Mouse (Mus musculus) forebrain, embryonic 14.5 days (tissue): ENCODE measurements around the gene Ddx23. TPM values are rescaled to one million over a fixed set of nuclear protein-coding genes. Genes with fewer than 3 reads are reported as not detected.

ENCODE experiments used
- ATAC-seq: fragments of 200-750 bp; cut with Nextera tagmentation; 2 replicates; pipeline ENCODE4 v1.8.0; 2017; ENCODE audit warnings: mild to moderate bottlenecking, moderate library complexity
- DNase-seq: peaks from one replicate; pipeline ENCODE4 v3.0.0-alpha.2; 2015; ENCODE audit warnings: low spot score
- H3K27ac ChIP-seq: fragments of 300-500 bp; sonication (generic); 2 replicates; pipeline ENCODE4 v1.5.1; 2014; ENCODE audit warnings: low read depth, mild to moderate bottlenecking, control low read depth, low read length, moderate library complexity
- H3K27me3 ChIP-seq: fragments of 300-500 bp; sonication (generic); replicated peaks from 2 replicates; pipeline ENCODE4 v1.6.1; 2014; ENCODE audit warnings: low read length, control low read depth, mixed read lengths; ENCODE audit not compliant: control insufficient read depth, insufficient read depth
- H3K36me3 ChIP-seq: fragments of 300-500 bp; sonication (generic); 2 replicates; pipeline ENCODE4 v1.6.1; 2014; ENCODE audit warnings: low read length, control low read depth; ENCODE audit not compliant: control insufficient read depth, insufficient read depth
- H3K4me1 ChIP-seq: fragments of 300-500 bp; sonication (generic); 2 replicates; pipeline ENCODE4 v1.6.1; 2014; ENCODE audit warnings: antibody characterized with exemption, low read length, control low read depth; ENCODE audit not compliant: control insufficient read depth, insufficient read depth
- H3K4me2 ChIP-seq: fragments of 300-500 bp; sonication (generic); 2 replicates; pipeline ENCODE4 v1.6.1; 2014; ENCODE audit warnings: mild to moderate bottlenecking, control low read depth, low read length
- H3K4me3 ChIP-seq: fragments of 300-500 bp; sonication (generic); 2 replicates; pipeline ENCODE4 v1.5.1; 2014; ENCODE audit warnings: low read depth, low read length, control low read depth
- H3K9ac ChIP-seq: fragments of 300-500 bp; sonication (generic); 2 replicates; pipeline ENCODE4 v1.6.1; 2014; ENCODE audit warnings: mild to moderate bottlenecking, low read length, control low read depth, moderate library complexity
- H3K9me3 ChIP-seq: fragments of 300-500 bp; sonication (generic); replicated peaks from 2 replicates; pipeline ENCODE4 v1.6.1; 2016; ENCODE audit warnings: low read length, control low read depth, mixed read lengths; ENCODE audit not compliant: control insufficient read depth
- WGBS: fragments of 180-500 bp; shearing (Covaris S2); extraction: QIAGEN DNeasy Blood & Tissue Kit; methylation state at CpG from one replicate; pipeline ENCODE4 v1.1.7; 2014; 5-methylcytosine and 5-hydroxymethylcytosine counted together
- polyA plus RNA-seq: library from polyadenylated mRNA; unstranded; fragments of >200 nt; fragmentation: Nextera tagmentation; extraction: Ambion mirVana; gene quantifications from 2 replicates; pipeline ENCODE4 v1.2.1, GENCODE M21; 2014

Ddx23 gene
- polyA plus RNA-seq, 1 experiment from 2014 or later, result 18.2 TPM

DNA sequence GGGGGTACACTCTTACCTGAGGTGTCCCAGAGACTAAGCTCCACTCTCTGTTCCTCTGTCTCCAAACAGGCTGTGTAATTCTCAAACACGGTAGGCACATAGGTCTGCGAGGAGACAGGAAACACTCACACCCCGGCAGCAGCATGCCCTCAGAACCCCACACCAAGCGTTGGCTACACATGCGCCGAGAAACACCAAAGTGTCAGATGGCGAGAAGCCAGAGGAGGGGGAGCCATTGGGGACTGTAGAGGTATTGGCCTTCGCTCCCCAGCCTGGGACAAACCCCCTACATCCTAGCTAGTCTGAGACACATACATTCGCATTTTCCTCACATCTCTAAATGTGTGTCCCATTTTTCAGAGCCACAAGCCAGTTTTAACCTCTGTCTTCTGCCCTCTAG lies 13.8 kb upstream of the Ddx23 start:
- Histone ChIP-seq H3K36me3 (no peaks in the 10 kb centered on the region), H3K4me1 (peaks cover 30% of the 10 kb centered on the region), H3K27me3 (no peaks in the 10 kb centered on the region), H3K9me3 (no peaks in the 10 kb centered on the region), H3K27ac (no peak overlapping the region), H3K4me3 (peak overlapping the region; percentile 37), H3K4me2 (peak overlapping the region; percentile 84), H3K9ac (peak overlapping the region; percentile 56)
- under 1% methylated on average over 9 of the region's 9 CpGs for WGBS
- peak; percentile 57 for DNase-seq
- ATAC-seq, result no peak

DNA sequence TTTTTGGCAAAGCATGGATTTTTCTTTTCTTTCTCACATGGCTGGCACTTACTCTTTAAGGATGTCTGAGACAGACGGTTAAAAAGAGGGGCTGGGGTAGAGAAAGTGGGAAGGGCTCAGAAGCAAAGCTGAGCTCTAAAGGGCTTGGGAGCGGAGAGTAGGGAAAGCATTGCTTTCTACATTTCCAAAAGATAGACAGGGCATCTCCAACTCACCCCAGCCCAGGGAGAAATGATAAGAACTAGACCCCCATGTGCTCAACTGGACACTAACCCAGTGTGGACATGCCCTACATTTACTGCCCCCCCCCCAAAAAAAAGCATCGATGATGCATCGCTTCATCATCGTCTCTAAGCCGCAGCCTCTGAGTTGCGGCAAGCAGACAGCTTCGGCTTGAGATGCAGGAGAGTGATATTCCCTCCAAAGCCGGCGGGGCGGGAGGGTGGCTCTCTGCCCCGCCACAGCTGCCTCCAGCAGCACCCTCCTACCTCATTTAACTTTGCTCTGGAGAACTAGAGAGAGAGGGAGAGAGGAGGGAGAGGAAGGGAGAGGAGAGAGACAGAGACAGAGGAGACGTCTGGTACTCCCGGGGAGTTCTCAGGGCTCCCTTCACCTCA lies 13.0 kb upstream of the Ddx23 start:
- no peaks in the 10 kb centered on the region for H3K27me3 ChIP-seq
- 0 out of 2 replicates have a peak overlapping the region, but pooled peaks have one; percentile 65 for H3K27ac ChIP-seq
- peaks cover 30% of the 10 kb centered on the region for H3K4me1 ChIP-seq
- no peaks in the 10 kb centered on the region for H3K36me3 ChIP-seq
- peak overlapping the region; percentile 56 for H3K9ac ChIP-seq
- no peaks in the 10 kb centered on the region for H3K9me3 ChIP-seq
- H3K4me3 ChIP-seq, result peak overlapping the region; percentile 37
- H3K4me2 ChIP-seq, result peak overlapping the region; percentile 84
- WGBS, result 7% methylated on average over 14 of the region's 14 CpGs
- DNase-seq (peak; percentile 23), ATAC-seq (no peak)

DNA sequence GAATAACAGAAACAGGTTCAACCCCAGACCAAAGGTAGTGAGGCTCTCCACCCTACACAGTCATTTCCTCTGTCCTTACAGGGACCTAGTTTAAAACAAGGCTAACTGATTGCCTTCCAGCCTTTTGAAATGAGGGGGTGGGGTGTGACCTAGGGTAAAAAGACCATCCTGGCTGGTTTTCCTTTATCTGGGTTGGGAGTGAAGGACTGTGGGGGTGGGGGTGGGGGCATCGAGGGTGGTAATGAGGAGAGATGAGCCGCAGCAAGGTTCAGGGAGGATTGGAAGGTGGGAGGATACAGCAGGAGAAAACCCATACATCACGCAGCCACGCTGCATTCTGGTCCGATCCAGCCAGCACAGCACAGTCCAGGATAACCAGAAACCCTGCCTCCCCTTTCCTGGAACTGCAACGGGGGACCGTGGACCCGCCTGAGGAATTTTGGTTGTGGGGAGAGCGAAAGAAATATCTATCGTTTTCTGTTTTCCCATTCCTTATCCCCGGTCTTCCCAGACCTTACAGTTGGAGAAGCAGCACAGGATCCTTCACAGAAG lies 12.4 kb upstream of the Ddx23 start:
- ATAC-seq (peak; percentile 26; the same call in 1 of the 2 replicates), DNase-seq (no peak)
- Histone ChIP-seq H3K9ac (peak overlapping the region; percentile 56), H3K4me2 (peak overlapping the region; percentile 84), H3K36me3 (0 out of 2 replicates have a peak, but pooled peaks cover 6% of the 10 kb centered on the region), H3K27ac (peak overlapping the region; percentile 65; the same call in 1 of the 2 replicates), H3K4me3 (peak overlapping the region; percentile 37), H3K9me3 (no peaks in the 10 kb centered on the region), H3K4me1 (peaks cover 30% of the 10 kb centered on the region), H3K27me3 (no peaks in the 10 kb centered on the region)
- 25% methylated on average over 11 of the region's 11 CpGs for WGBS

DNA sequence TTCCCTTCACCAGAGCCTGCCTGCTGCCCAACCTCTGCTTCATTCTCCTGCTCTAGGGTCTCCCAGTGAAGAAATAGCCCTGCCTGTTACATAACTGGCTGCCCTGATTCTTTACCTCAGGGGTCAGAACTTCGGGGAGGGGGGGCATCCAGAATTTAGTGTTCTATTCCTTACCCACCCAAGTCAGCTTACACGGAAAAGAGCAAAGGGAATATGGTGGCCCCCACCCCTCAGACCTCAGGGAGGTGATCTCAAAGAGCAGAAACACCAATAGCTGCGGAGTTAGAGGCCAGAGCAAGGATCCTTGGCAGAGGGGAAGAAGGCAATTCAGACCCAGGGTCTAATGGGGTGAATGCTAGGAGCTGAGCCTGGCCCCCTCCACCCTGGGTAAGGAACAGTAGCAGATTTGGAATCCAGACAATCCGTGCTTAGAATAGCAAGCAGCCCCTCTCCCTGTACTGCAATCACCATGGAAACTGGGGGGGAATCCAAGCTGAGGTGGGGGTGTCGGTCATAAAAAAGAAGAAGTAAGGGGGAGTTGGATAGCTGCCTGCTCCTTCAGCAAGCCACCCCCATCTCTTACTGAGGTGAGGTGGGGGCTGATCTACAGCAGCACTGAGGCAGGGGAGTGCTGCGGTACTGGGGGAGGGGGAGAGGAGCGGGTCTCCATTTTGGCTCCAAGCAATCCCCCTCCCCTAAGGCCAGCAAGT lies 11.7 kb upstream of the Ddx23 start:
- Histone ChIP-seq H3K9ac (peak overlapping the region; percentile 56; the same call in 1 of the 2 replicates), H3K4me2 (peak overlapping the region; percentile 84), H3K4me3 (peak overlapping the region; percentile 37), H3K4me1 (peaks cover 30% of the 10 kb centered on the region), H3K27ac (peak overlapping the region; percentile 65; the same call in 1 of the 2 replicates), H3K9me3 (no peaks in the 10 kb centered on the region), H3K36me3 (0 out of 2 replicates have a peak, but pooled peaks cover 9% of the 10 kb centered on the region), H3K27me3 (no peaks in the 10 kb centered on the region)
- 15% methylated on average over 7 of the region's 7 CpGs for WGBS
- DNase-seq, result peak; percentile 90
- peak; percentile 80 for ATAC-seq

DNA sequence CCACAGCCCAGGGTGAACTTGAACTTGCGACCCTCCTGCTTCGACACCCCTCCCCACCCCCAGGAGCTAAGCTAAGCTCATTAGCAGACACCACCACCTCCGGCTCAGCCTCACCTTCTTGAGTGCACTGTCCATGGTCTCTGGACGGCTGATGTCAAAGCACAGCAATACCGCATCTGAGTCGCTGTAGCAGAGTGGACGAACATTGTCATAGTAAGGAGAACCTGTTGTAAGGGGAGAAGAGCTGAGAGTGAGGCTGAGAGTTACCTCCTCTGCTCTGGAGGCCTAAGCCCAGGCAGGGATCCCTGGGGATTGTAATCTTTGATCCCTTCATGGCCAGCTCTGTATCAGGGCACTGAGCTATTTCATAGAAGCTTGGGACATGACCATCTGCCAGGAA lies 11.0 kb upstream of the Ddx23 start:
- no peaks in the 10 kb centered on the region for H3K27me3 ChIP-seq
- peak overlapping the region; percentile 23; the same call in 1 of the 2 replicates for H3K27ac ChIP-seq
- peak overlapping the region; percentile 84 for H3K4me2 ChIP-seq

DNA sequence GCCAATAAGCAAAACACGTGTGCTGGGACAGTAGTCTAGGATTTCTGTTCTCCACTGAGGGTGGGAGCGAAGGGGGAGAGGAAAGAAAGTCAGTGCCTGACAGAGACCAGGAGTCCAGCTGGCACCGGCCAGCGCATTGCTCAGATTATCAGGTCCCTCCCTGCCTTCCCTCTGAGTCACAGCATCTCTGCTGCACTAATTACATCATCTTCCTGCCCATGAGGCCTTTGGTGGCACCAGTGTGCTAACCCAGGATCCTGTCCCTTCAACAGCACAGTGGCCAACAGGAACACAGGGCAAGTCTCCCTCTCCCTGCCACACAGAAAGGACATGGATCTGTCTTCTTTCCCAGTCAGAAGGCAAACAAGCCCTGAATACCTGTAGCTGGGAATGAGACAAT lies 9.9 kb upstream of the Ddx23 start:
- H3K27ac ChIP-seq, result no peak overlapping the region
- 91% methylated on average over 4 of the region's 4 CpGs for WGBS
- peaks cover 30% of the 10 kb centered on the region for H3K4me1 ChIP-seq
- 0 out of 2 replicates have a peak, but pooled peaks cover 9% of the 10 kb centered on the region for H3K36me3 ChIP-seq
- H3K27me3 ChIP-seq, result no peaks in the 10 kb centered on the region
- H3K4me3 ChIP-seq, result no peak overlapping the region
- ATAC-seq (no peak), DNase-seq (no peak)
- no peak overlapping the region for H3K9ac ChIP-seq
- no peaks in the 10 kb centered on the region for H3K9me3 ChIP-seq
- no peak overlapping the region for H3K4me2 ChIP-seq

More for the DNA sequence above, 11.0 kb upstream of the Ddx23 start:
- Histone ChIP-seq H3K9me3 (no peaks in the 10 kb centered on the region), H3K4me1 (peaks cover 30% of the 10 kb centered on the region), H3K4me3 (no peak overlapping the region), H3K9ac (no peak overlapping the region), H3K36me3 (0 out of 2 replicates have a peak, but pooled peaks cover 9% of the 10 kb centered on the region)
- no peak for ATAC-seq
- 81% methylated on average over 7 of the region's 7 CpGs for WGBS
- no peak for DNase-seq

DNA sequence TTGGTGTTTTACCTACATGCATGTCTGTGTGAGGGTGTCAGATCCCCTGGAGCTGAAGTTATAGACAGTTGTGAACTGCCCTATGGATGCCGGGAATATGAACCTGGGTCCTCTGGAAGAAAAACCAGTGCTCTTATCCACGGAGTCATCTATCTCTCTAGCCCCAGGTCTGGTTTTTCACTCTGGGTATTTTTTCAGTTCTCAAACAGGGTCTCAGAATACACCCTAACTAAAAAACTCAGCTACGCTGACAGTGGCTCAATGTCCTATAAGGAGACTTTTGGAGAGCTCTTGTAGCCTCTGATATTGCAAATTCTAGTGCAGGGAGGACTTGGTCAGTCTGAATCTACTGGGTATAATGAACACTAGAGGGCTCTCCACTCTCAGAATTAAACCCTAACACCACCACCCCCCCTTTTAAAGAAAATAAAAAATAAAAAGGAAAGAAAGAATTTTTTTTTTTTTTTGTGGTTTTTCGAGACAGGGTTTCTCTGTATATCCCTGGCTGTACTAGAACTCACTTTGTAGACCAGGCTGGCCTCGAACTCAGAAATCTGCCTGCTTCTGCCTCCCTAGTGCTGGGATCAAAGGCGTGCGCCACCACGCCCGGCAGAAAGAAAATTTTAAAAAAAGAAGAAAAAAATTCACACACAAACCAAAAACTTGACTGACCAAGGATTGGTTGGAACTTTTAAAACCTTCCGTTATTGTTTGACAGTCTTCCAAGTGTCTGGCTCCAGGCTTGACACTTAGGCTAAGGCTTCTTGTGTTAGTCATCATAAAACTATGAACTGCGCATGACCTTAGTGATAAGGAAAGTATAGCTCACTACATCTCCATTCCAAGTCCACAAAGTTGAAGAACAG lies 1.6 kb upstream of the Ddx23 start:
- 75% methylated on average over 11 of the region's 11 CpGs for WGBS
- DNase-seq (peak; percentile 65), ATAC-seq (no peak)
- H3K4me1 ChIP-seq, result peaks cover 5% of the 10 kb centered on the region; the same call in 1 of the 2 replicates
- H3K4me3 ChIP-seq, result no peak overlapping the region
- H3K27ac ChIP-seq, result no peak overlapping the region
- H3K9me3 ChIP-seq, result no peaks in the 10 kb centered on the region
- H3K9ac ChIP-seq, result no peak overlapping the region
- H3K27me3 ChIP-seq, result no peaks in the 10 kb centered on the region
- no peaks in the 10 kb centered on the region for H3K36me3 ChIP-seq
- H3K4me2 ChIP-seq, result no peak overlapping the region

DNA sequence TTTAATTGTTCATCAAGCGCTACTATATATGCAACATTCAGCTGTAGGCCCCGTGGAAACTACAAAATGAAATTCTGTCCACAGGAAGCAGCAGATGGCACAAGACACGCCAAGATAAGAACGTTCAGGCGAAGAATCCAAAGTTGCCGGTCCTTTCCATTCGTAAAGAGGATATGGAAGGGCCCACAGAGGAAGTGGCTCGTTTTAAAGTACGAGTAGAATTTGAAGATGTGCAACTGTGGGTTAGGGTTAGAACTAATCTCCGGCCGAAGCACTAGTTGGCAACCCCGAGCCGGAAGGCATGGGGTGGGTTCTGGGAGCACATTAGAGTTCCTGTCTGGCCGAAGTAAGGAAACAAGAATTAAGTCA lies 512 bp downstream of the Ddx23 start:
- H3K9ac ChIP-seq, result peak overlapping the region; percentile 93
- DNase-seq (peak; percentile 49), ATAC-seq (peak; percentile 6; the same call in 1 of the 2 replicates)
- under 1% methylated on average over 14 of the region's 14 CpGs for WGBS
- peak overlapping the region; percentile 76 for H3K4me2 ChIP-seq
- H3K27me3 ChIP-seq, result no peaks in the 10 kb centered on the region
- no peaks in the 10 kb centered on the region for H3K9me3 ChIP-seq
- H3K36me3 ChIP-seq, result peaks cover 19% of the 10 kb centered on the region
- H3K4me1 ChIP-seq, result peaks cover 5% of the 10 kb centered on the region; the same call in 1 of the 2 replicates
- peak overlapping the region; percentile 84 for H3K4me3 ChIP-seq
- peak overlapping the region; percentile 85 for H3K27ac ChIP-seq
